Mouse (Mus musculus): ENCODE results near the gene Sgpl1. TPM values are rescaled to one million over a fixed set of nuclear protein-coding genes. Genes with fewer than 3 reads are reported as not detected.

Sgpl1 gene
- polyA plus RNA-seq, 1 experiment from 2014 or later = 16.9 TPM

- no peak for DNase-seq
- 73% methylated on average over 2 of the region's 2 CpGs for WGBS (ENCODE audit: insufficient replicate concordance)
- H3K4me1 ChIP-seq (ENCODE audit: insufficient read depth) = no peaks in the 10 kb centered on the region
- H3K27ac ChIP-seq (ENCODE audit: low read depth) = 0 out of 2 replicates have a peak overlapping the region, but pooled peaks have one; percentile 19
- peak; percentile 73; the same call in 1 of the 2 replicates for ATAC-seq
- TF ChIP-seq CTCF (IDR thresholded peaks at IDR 0.05; ENCODE audit: low read depth) (no peak), EP300 (IDR thresholded peaks at IDR 0.05; ENCODE audit: low read depth) (no peak)
- no peak overlapping the region for H3K4me2 ChIP-seq (ENCODE audit: low read depth, low read length)
- H3K27me3 ChIP-seq (ENCODE audit: insufficient read depth, low read length) = no peaks in the 10 kb centered on the region
- H3K36me3 ChIP-seq (replicated peaks; ENCODE audit: insufficient read depth, low read length) = peaks cover 37% of the 10 kb centered on the region
- H3K9ac ChIP-seq (replicated peaks) = no peak overlapping the region
- no peaks in the 10 kb centered on the region for H3K9me3 ChIP-seq (ENCODE audit: low read length)
- H3K4me3 ChIP-seq (ENCODE audit: low read depth, low read length) = no peak overlapping the region
Measured at GRCm38 (mm10) chr10:61114246-61114720, 33.2 kb downstream of the Sgpl1 start.

GRCm38 (mm10) chr10:61103564-61104114 lies 43.9 kb downstream of the Sgpl1 start:
- WGBS (ENCODE audit: insufficient replicate concordance) = 85% methylated on average over 3 of the region's 3 CpGs
- no peaks in the 10 kb centered on the region for H3K4me1 ChIP-seq (ENCODE audit: insufficient read depth)
- no peak overlapping the region for H3K27ac ChIP-seq (ENCODE audit: low read depth)
- no peak for DNase-seq
- peaks cover 76% of the 10 kb centered on the region for H3K36me3 ChIP-seq (replicated peaks; ENCODE audit: insufficient read depth, low read length)
- no peaks in the 10 kb centered on the region for H3K27me3 ChIP-seq (ENCODE audit: insufficient read depth, low read length)
- no peak overlapping the region for H3K4me2 ChIP-seq (ENCODE audit: low read depth, low read length)
- H3K9me3 ChIP-seq (ENCODE audit: low read length) = no peaks in the 10 kb centered on the region
- ATAC-seq = no peak
- no peak for TF ChIP-seq CTCF (IDR thresholded peaks at IDR 0.05; ENCODE audit: low read depth)
- TF ChIP-seq EP300 (IDR thresholded peaks at IDR 0.05; ENCODE audit: low read depth) = no peak
- H3K9ac ChIP-seq (replicated peaks) = no peak overlapping the region
- no peak overlapping the region for H3K4me3 ChIP-seq (ENCODE audit: low read depth, low read length)

- no peak overlapping the region for H3K9ac ChIP-seq (replicated peaks)
- H3K9me3 ChIP-seq (ENCODE audit: low read length) = no peaks in the 10 kb centered on the region
- no peak overlapping the region for H3K4me2 ChIP-seq (ENCODE audit: low read depth, low read length)
- no peak overlapping the region for H3K27ac ChIP-seq (ENCODE audit: low read depth)
- no peaks in the 10 kb centered on the region for H3K27me3 ChIP-seq (ENCODE audit: insufficient read depth, low read length)
- H3K4me3 ChIP-seq (ENCODE audit: low read depth, low read length) = no peak overlapping the region
- DNase-seq = no peak
- peaks cover 13% of the 10 kb centered on the region for H3K4me1 ChIP-seq (ENCODE audit: insufficient read depth)
- no peak for TF ChIP-seq EP300 (IDR thresholded peaks at IDR 0.05; ENCODE audit: low read depth)
- no peak for TF ChIP-seq CTCF (IDR thresholded peaks at IDR 0.05; ENCODE audit: low read depth)
- no peak for ATAC-seq
- peaks cover 4% of the 10 kb centered on the region for H3K36me3 ChIP-seq (replicated peaks; ENCODE audit: insufficient read depth, low read length)
- WGBS (ENCODE audit: insufficient replicate concordance) = 81% methylated on average over 6 of the region's 6 CpGs
Measured at GRCm38 (mm10) chr10:61091866-61092265, 55.6 kb downstream of the Sgpl1 start.

GRCm38 (mm10) chr10:61089170-61090142 lies 58.0 kb downstream of the Sgpl1 start, which contains the start of gene Pcbd1:
Pcbd1 (plus strand) TSS chr10:61089331.
- Histone ChIP-seq H3K9me3 (ENCODE audit: low read length) (no peaks in the 10 kb centered on the region), H3K27ac (ENCODE audit: low read depth) (peak within 1 kb of the TSS; percentile 94), H3K9ac (replicated peaks) (peak within 1 kb of the TSS; percentile 76), H3K4me1 (ENCODE audit: insufficient read depth) (peaks cover 13% of the 10 kb centered on the region), H3K4me3 (ENCODE audit: low read depth, low read length) (peak within 1 kb of the TSS; percentile 55), H3K36me3 (replicated peaks; ENCODE audit: insufficient read depth, low read length) (no peaks in the 10 kb centered on the region; the same call in 1 of the 2 replicates), H3K27me3 (ENCODE audit: insufficient read depth, low read length) (no peaks in the 10 kb centered on the region), H3K4me2 (ENCODE audit: low read depth, low read length) (peak within 1 kb of the TSS; percentile 73)
- WGBS (ENCODE audit: insufficient replicate concordance) = 8% methylated on average over 33 of the region's 33 CpGs
- ATAC-seq (peak; percentile 90), DNase-seq (peak; percentile 82)
- TF ChIP-seq EP300 (IDR thresholded peaks at IDR 0.05; ENCODE audit: low read depth) (no peak), CTCF (IDR thresholded peaks at IDR 0.05; ENCODE audit: low read depth) (no peak; the same call in 1 of the 2 replicates)

- DNase-seq = no peak
- no peak for ATAC-seq
- 65% methylated on average over 3 of the region's 3 CpGs for WGBS (ENCODE audit: insufficient replicate concordance)
Measured at GRCm38 (mm10) chr10:61088468-61088867, 59.0 kb downstream of the Sgpl1 start.

GRCm38 (mm10) chr10:61086502-61086901 lies 61.0 kb downstream of the Sgpl1 start:
- no peaks in the 10 kb centered on the region for H3K9me3 ChIP-seq (ENCODE audit: low read length)
- H3K9ac ChIP-seq (replicated peaks) = no peak overlapping the region
- H3K4me3 ChIP-seq (ENCODE audit: low read depth, low read length) = no peak overlapping the region
- no peaks in the 10 kb centered on the region for H3K36me3 ChIP-seq (replicated peaks; ENCODE audit: insufficient read depth, low read length)
- TF ChIP-seq EP300 (IDR thresholded peaks at IDR 0.05; ENCODE audit: low read depth) = no peak
- TF ChIP-seq CTCF (IDR thresholded peaks at IDR 0.05; ENCODE audit: low read depth) = no peak
- 67% methylated on average over 3 of the region's 3 CpGs for WGBS (ENCODE audit: insufficient replicate concordance)
- no peak overlapping the region for H3K4me2 ChIP-seq (ENCODE audit: low read depth, low read length)
- H3K27ac ChIP-seq (ENCODE audit: low read depth) = no peak overlapping the region
- ATAC-seq (no peak), DNase-seq (no peak)
- peaks cover 13% of the 10 kb centered on the region for H3K4me1 ChIP-seq (ENCODE audit: insufficient read depth)
- H3K27me3 ChIP-seq (ENCODE audit: insufficient read depth, low read length) = no peaks in the 10 kb centered on the region

More at GRCm38 (mm10) chr10:61088468-61088867, 59.0 kb downstream of the Sgpl1 start:
- H3K4me1 ChIP-seq (ENCODE audit: insufficient read depth) = peaks cover 13% of the 10 kb centered on the region
- no peak overlapping the region for H3K4me3 ChIP-seq (ENCODE audit: low read depth, low read length)
- no peaks in the 10 kb centered on the region for H3K36me3 ChIP-seq (replicated peaks; ENCODE audit: insufficient read depth, low read length)
- H3K4me2 ChIP-seq (ENCODE audit: low read depth, low read length) = no peak overlapping the region
- H3K27ac ChIP-seq (ENCODE audit: low read depth) = peak overlapping the region; percentile 34; the same call in 1 of the 2 replicates
- no peaks in the 10 kb centered on the region for H3K27me3 ChIP-seq (ENCODE audit: insufficient read depth, low read length)
- no peak overlapping the region for H3K9ac ChIP-seq (replicated peaks)
- TF ChIP-seq CTCF (IDR thresholded peaks at IDR 0.05; ENCODE audit: low read depth) (no peak), EP300 (IDR thresholded peaks at IDR 0.05; ENCODE audit: low read depth) (no peak)
- H3K9me3 ChIP-seq (ENCODE audit: low read length) = no peaks in the 10 kb centered on the region
